Comparison of ENCODE assay signal across 9 mouse cellular contexts in the genomic region with DNA sequence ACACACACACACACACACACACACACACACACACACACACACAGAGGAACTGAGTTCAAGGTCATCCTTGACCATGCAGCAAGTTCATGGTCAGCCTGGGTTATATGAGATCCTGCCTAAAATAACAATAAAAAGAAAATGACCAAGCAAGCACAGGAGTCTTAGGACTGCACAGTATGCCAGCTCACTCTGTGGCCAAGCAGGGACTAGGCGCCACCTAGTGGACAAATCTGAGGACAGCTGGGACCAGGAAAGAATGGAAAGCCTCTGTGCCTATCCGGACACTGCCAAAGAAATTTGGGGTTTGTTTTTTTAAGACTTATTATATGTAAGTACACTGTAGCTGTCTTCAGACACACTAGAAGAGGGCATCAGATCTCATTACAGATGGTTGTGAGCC. TPM values are rescaled to one million over a fixed set of nuclear protein-coding genes. Genes with fewer than 3 reads are reported as not detected.
A peak's percentile ranks its signal among the peaks of the same experiment; 100 is the strongest.
DNase-seq lines count a peak whose midpoint lies in the region; ATAC-seq and TF ChIP-seq lines count a peak whose summit lies in the region.
"Had no signal": no experiment of that assay in that cellular context is flagged by ENCODE, and none has a peak within 500 bp of the region (broad histone marks: within the 10 kb centered on the region; RNA-seq: fewer than 3 reads in every experiment).

No protein-coding gene starts in this region.

- no peak overlapping the region for H3K4me3 ChIP-seq in embryonic facial prominence, embryonic 12.5 days
- no peak overlapping the region for H3K4me3 ChIP-seq in heart, embryonic 10.5 days
- H3K4me3 ChIP-seq in kidney, postnatal 0 days (replicated peaks; ENCODE audit: low read depth, low read length): no peak overlapping the region
- no peak overlapping the region for H3K4me3 ChIP-seq in liver, embryonic 14.5 days (ENCODE audit: insufficient read depth in 1 of 2, low read depth in 2 of 2, low read length in 2 of 2)
- H3K4me3 ChIP-seq in neural tube, embryonic 11.5 days (ENCODE audit: low read depth, low read length): no peak overlapping the region
- no peak overlapping the region for H3K4me3 ChIP-seq in stomach, postnatal 0 days (ENCODE audit: low read depth, low read length)

- peak; percentile 96 for TF ChIP-seq CTCF in kidney, postnatal 0 days (IDR thresholded peaks at IDR 0.05; ENCODE audit: low read depth)
- TF ChIP-seq CTCF in liver, embryonic 14.5 days (IDR thresholded peaks at IDR 0.05; ENCODE audit: low read depth): peak; percentile 98
- TF ChIP-seq CTCF in stomach, postnatal 0 days (IDR thresholded peaks at IDR 0.05; ENCODE audit: low read depth): peak; percentile 97

- DNase-seq in CD8-positive naive resting alpha-beta T cell, adult 2 months (ENCODE audit: low read depth in 2 of 2, low spot score in 2 of 2): peak; percentile 50 to 62
- peak; percentile 69 for DNase-seq in adrenal gland, postnatal 25 days
- DNase-seq in heart, embryonic 10.5 days (ENCODE audit: low spot score): peak; percentile 87
- peak; percentile 91 for DNase-seq in kidney, postnatal 0 days (ENCODE audit: low spot score)
- DNase-seq in liver, embryonic 14.5 days (ENCODE audit: low read depth in 3 of 3, low spot score in 3 of 3): peak; percentile 59 to 64 (median 59)
- peak; percentile 79 for DNase-seq in neural tube, embryonic 11.5 days (ENCODE audit: low spot score)
- peak; percentile 86 for DNase-seq in stomach, postnatal 0 days (ENCODE audit: low spot score)

- H3K27ac ChIP-seq in embryonic facial prominence, embryonic 12.5 days: no peak overlapping the region
- H3K27ac ChIP-seq in heart, embryonic 10.5 days: no peak overlapping the region
- H3K27ac ChIP-seq in kidney, postnatal 0 days: no peak overlapping the region
- H3K27ac ChIP-seq in liver, embryonic 14.5 days: no peak overlapping the region
- no peak overlapping the region for H3K27ac ChIP-seq in neural tube, embryonic 11.5 days (ENCODE audit: low read depth, low read length)
- H3K27ac ChIP-seq in stomach, postnatal 0 days (replicated peaks): no peak overlapping the region
- H3K27ac ChIP-seq: macrophage had no signal

- peak; percentile 71; the same call in 1 of the 2 replicates for ATAC-seq in embryonic facial prominence, embryonic 12.5 days (ENCODE audit: insufficient number of reproducible peaks, insufficient read depth, low FRiP score, low TSS enrichment)
- ATAC-seq in kidney, postnatal 0 days (replicated peaks; ENCODE audit: low FRiP score, low read depth): peak; percentile 70; the same call in 1 of the 2 replicates
- peak; percentile 24; the same call in 1 of the 2 replicates for ATAC-seq in liver, embryonic 14.5 days (ENCODE audit: insufficient read depth)
- no peak for ATAC-seq in neural tube, embryonic 11.5 days (ENCODE audit: insufficient read depth, low FRiP score, low TSS enrichment)
- peak; percentile 77 for ATAC-seq in stomach, postnatal 0 days (ENCODE audit: low FRiP score, low TSS enrichment)

- 12% methylated on average over 2 of the region's 2 CpGs for WGBS in embryonic facial prominence, embryonic 12.5 days
- 15% methylated on average over 2 of the region's 2 CpGs for WGBS in heart, embryonic 10.5 days
- 7% methylated on average over 2 of the region's 2 CpGs for WGBS in kidney, postnatal 0 days
- WGBS in liver, embryonic 14.5 days (ENCODE audit: insufficient replicate concordance): 23% methylated on average over 2 of the region's 2 CpGs
- 27% methylated on average over 2 of the region's 2 CpGs for WGBS in neural tube, embryonic 11.5 days
- WGBS in stomach, postnatal 0 days: 11% methylated on average over 2 of the region's 2 CpGs

- H3K9ac ChIP-seq in embryonic facial prominence, embryonic 12.5 days: no peak overlapping the region
- H3K9ac ChIP-seq in kidney, postnatal 0 days (ENCODE audit: low read depth, low read length): no peak overlapping the region
- H3K9ac ChIP-seq in liver, embryonic 14.5 days (replicated peaks): no peak overlapping the region
- H3K9ac ChIP-seq in neural tube, embryonic 11.5 days (ENCODE audit: low read length): no peak overlapping the region
- H3K9ac ChIP-seq in stomach, postnatal 0 days (ENCODE audit: low read length): no peak overlapping the region

- peaks cover 76% of the 10 kb centered on the region for H3K36me3 ChIP-seq in embryonic facial prominence, embryonic 12.5 days
- peaks cover 83% of the 10 kb centered on the region for H3K36me3 ChIP-seq in heart, embryonic 10.5 days
- peaks cover 61% of the 10 kb centered on the region for H3K36me3 ChIP-seq in kidney, postnatal 0 days (ENCODE audit: insufficient read depth, low read length)
- peaks cover 79% of the 10 kb centered on the region for H3K36me3 ChIP-seq in liver, embryonic 14.5 days (replicated peaks; ENCODE audit: control insufficient read depth, insufficient read depth, low read depth)
- H3K36me3 ChIP-seq in neural tube, embryonic 11.5 days (ENCODE audit: control insufficient read depth, insufficient read depth, low read length): peaks cover 31% of the 10 kb centered on the region
- peaks cover 17% of the 10 kb centered on the region for H3K36me3 ChIP-seq in stomach, postnatal 0 days (ENCODE audit: control insufficient read depth, insufficient read depth, low read length)

- no peak overlapping the region for H3K4me2 ChIP-seq in embryonic facial prominence, embryonic 12.5 days (replicated peaks)
- no peak overlapping the region for H3K4me2 ChIP-seq in kidney, postnatal 0 days (ENCODE audit: low read length)
- no peak overlapping the region for H3K4me2 ChIP-seq in liver, embryonic 14.5 days (ENCODE audit: low read depth)
- H3K4me2 ChIP-seq in neural tube, embryonic 11.5 days (ENCODE audit: low read depth): no peak overlapping the region
- H3K4me2 ChIP-seq in stomach, postnatal 0 days (replicated peaks; ENCODE audit: low read depth): no peak overlapping the region

- H3K4me1 ChIP-seq in embryonic facial prominence, embryonic 12.5 days: peaks cover 7% of the 10 kb centered on the region; the same call in 1 of the 2 replicates
- H3K4me1 ChIP-seq in heart, embryonic 10.5 days: peaks cover 21% of the 10 kb centered on the region
- H3K4me1 ChIP-seq in kidney, postnatal 0 days (replicated peaks; ENCODE audit: insufficient read depth, low read length): peaks cover 9% of the 10 kb centered on the region
- peaks cover 23 to 24% of the 10 kb centered on the region in 2 experiments for H3K4me1 ChIP-seq in liver, embryonic 14.5 days (replicated peaks; ENCODE audit: control insufficient read depth in 2 of 2, insufficient read depth in 2 of 2, low read length in 1 of 2)
- H3K4me1 ChIP-seq in neural tube, embryonic 11.5 days (ENCODE audit: control insufficient read depth, insufficient read depth, low read length): no peaks in the 10 kb centered on the region
- no peaks in the 10 kb centered on the region; the same call in 1 of the 2 replicates for H3K4me1 ChIP-seq in stomach, postnatal 0 days (replicated peaks; ENCODE audit: control insufficient read depth, insufficient read depth)

- no peak; the same call in 1 of the 2 replicates for TF ChIP-seq EP300 in liver, embryonic 14.5 days (IDR thresholded peaks at IDR 0.05; ENCODE audit: low read depth)
- TF ChIP-seq EP300 in stomach, postnatal 0 days (optimal IDR thresholded peaks at IDR 0.05): no peak

- H3K27me3 ChIP-seq in embryonic facial prominence, embryonic 12.5 days: no peaks in the 10 kb centered on the region
- no peaks in the 10 kb centered on the region for H3K27me3 ChIP-seq in heart, embryonic 10.5 days (ENCODE audit: insufficient read depth, poor library complexity, severe bottlenecking)
- no peaks in the 10 kb centered on the region for H3K27me3 ChIP-seq in kidney, postnatal 0 days (ENCODE audit: insufficient read depth, low read length)
- H3K27me3 ChIP-seq in liver, embryonic 14.5 days (ENCODE audit: control insufficient read depth, insufficient read depth, low read length): no peaks in the 10 kb centered on the region
- no peaks in the 10 kb centered on the region for H3K27me3 ChIP-seq in neural tube, embryonic 11.5 days (ENCODE audit: control insufficient read depth, insufficient read depth, low read length)
- no peaks in the 10 kb centered on the region for H3K27me3 ChIP-seq in stomach, postnatal 0 days (ENCODE audit: control insufficient read depth, insufficient read depth, low read length)

- H3K9me3 ChIP-seq in embryonic facial prominence, embryonic 12.5 days: peaks cover 3% of the 10 kb centered on the region; the same call in 1 of the 2 replicates
- H3K9me3 ChIP-seq in heart, embryonic 10.5 days: no peaks in the 10 kb centered on the region
- H3K9me3 ChIP-seq in kidney, postnatal 0 days (replicated peaks; ENCODE audit: low read length): no peaks in the 10 kb centered on the region
- peaks cover 3% of the 10 kb centered on the region; the same call in 1 of the 2 replicates for H3K9me3 ChIP-seq in liver, embryonic 14.5 days (ENCODE audit: control insufficient read depth, low read length)
- no peaks in the 10 kb centered on the region for H3K9me3 ChIP-seq in neural tube, embryonic 11.5 days (ENCODE audit: control insufficient read depth, low read length)
- H3K9me3 ChIP-seq in stomach, postnatal 0 days (ENCODE audit: control insufficient read depth, low read length): no peaks in the 10 kb centered on the region

RNA-seq across cellular contexts. Expression of a gene that starts 35.2 kb away (rescaled TPM):
- total RNA-seq in adrenal gland, postnatal 25 days (2021): 133 and 151 TPM in 2 replicates
- polyA plus RNA-seq in embryonic facial prominence, embryonic 12.5 days (2016; fragmentation: Nextera tagmentation; extraction: Ambion mirVana): 257 and 276 TPM in 2 replicates
- polyA plus RNA-seq in heart, embryonic 10.5 days (2016; fragmentation: Nextera tagmentation; extraction: Ambion mirVana): 162 and 193 TPM in 2 replicates
- 183 and 203 TPM in 2 replicates for polyA plus RNA-seq in kidney, postnatal 0 days (2015; fragmentation: Nextera tagmentation; extraction: Ambion mirVana)
- polyA plus RNA-seq in liver, embryonic 14.5 days (2012; rRNA removed): 26.7 and 43.6 TPM in 2 replicates
- polyA plus RNA-seq in liver, embryonic 14.5 days (2014; fragmentation: Nextera tagmentation; extraction: Ambion mirVana): 94.8 and 99.4 TPM in 2 replicates
- polyA plus RNA-seq in neural tube, embryonic 11.5 days (2014; fragmentation: Nextera tagmentation; extraction: Ambion mirVana): 168 and 191 TPM in 2 replicates
- 95.9 and 108 TPM in 2 replicates for polyA plus RNA-seq in stomach, postnatal 0 days (2015; fragmentation: Nextera tagmentation; extraction: Ambion mirVana)

RNA-seq across cellular contexts. Expression of a gene that starts 45.4 kb away (rescaled TPM):
- 65.5 and 72.8 TPM in 2 replicates for total RNA-seq in adrenal gland, postnatal 25 days (2021)
- 171 and 176 TPM in 2 replicates for polyA plus RNA-seq in embryonic facial prominence, embryonic 12.5 days (2016; fragmentation: Nextera tagmentation; extraction: Ambion mirVana)
- 263 and 343 TPM in 2 replicates for polyA plus RNA-seq in heart, embryonic 10.5 days (2016; fragmentation: Nextera tagmentation; extraction: Ambion mirVana)
- 147 and 166 TPM in 2 replicates for polyA plus RNA-seq in kidney, postnatal 0 days (2015; fragmentation: Nextera tagmentation; extraction: Ambion mirVana)
- 29.7 and 40.8 TPM in 2 replicates for polyA plus RNA-seq in liver, embryonic 14.5 days (2012; rRNA removed)
- 65.8 and 76.5 TPM in 2 replicates for polyA plus RNA-seq in liver, embryonic 14.5 days (2014; fragmentation: Nextera tagmentation; extraction: Ambion mirVana)
- 148 and 157 TPM in 2 replicates for polyA plus RNA-seq in neural tube, embryonic 11.5 days (2014; fragmentation: Nextera tagmentation; extraction: Ambion mirVana)
- polyA plus RNA-seq in stomach, postnatal 0 days (2015; fragmentation: Nextera tagmentation; extraction: Ambion mirVana): 69.2 and 73.6 TPM in 2 replicates
